Mouse (Mus musculus) E14TG2a.4 (cell line): ENCODE measurements around the gene Slf2.

Experiments used
- CTCF ChIP-seq: conservative IDR thresholded peaks from 2 replicates; pipeline ENCODE4 v1.5.1; 2014; ENCODE audit warnings: low read length
- NANOG ChIP-seq: IDR thresholded peaks from 2 replicates; pipeline ENCODE4 v1.6.1; 2014; ENCODE audit warnings: borderline replicate concordance, low read length, mixed read lengths

DNA sequence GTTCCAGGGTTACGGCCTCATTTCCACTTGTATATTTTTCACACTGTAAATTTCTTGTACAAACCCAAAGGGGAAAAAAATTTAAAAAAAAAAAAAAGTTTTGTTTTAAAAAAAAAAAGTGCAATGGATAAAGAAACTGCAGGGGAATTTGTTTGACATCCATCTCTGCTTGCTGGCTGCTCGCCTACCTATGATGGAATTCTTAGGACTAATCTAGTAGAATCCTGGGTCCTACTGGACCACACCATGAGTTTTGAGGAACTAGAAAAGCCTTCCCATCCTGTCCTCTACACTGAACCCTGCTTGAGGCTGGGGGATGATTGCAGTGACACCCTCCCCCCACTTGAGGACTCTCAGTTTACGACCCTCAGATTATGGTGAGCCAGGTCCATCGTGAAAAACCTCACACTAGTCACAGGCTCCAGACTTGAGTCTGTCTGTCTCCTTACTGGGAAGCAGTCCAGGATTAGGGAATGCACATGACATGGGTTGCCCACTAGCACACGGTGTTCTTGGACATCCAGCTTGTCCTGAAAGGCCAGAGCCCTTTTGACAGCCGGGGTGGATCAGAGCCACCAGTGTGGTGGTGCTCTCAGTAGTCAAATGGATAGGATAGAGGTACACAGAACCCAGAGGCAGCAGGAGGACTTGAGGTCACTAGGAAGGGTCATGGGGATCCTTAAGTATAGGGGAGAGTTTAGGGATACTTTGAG is 96.2 kb downstream of the Slf2 start:
- TF ChIP-seq CTCF: no peak
- no peak for TF ChIP-seq NANOG
